Mouse (Mus musculus) erythroblast, embryonic 14.5 days (primary cell): Measurements from ENCODE around the gene Ost4. TPM values are rescaled to one million over a fixed set of nuclear protein-coding genes. Genes with fewer than 3 reads are reported as not detected.

Source experiments
- H3K27me3 ChIP-seq: 2 replicates; pipeline ENCODE4 v1.6.1; 2012; ENCODE audit warnings: inconsistent platforms; ENCODE audit not compliant: control insufficient read depth
- H3K36me3 ChIP-seq: 2 replicates; pipeline ENCODE4 v1.6.1; 2012; ENCODE audit warnings: mild to moderate bottlenecking, inconsistent platforms; ENCODE audit not compliant: control insufficient read depth
- H3K4me1 ChIP-seq: 2 replicates; pipeline ENCODE4 v1.6.1; 2012; ENCODE audit warnings: inconsistent platforms; ENCODE audit not compliant: control insufficient read depth
- H3K4me3 ChIP-seq: replicated peaks from 2 replicates; pipeline ENCODE3; 2012; ENCODE audit warnings: moderate library complexity, mild to moderate bottlenecking, inconsistent platforms
- H3K9me3 ChIP-seq: 2 replicates; pipeline ENCODE4 v1.6.1; 2012; ENCODE audit warnings: low read length, inconsistent platforms, mixed read lengths; ENCODE audit not compliant: control insufficient read depth
- GATA1 ChIP-seq: IDR thresholded peaks from 2 replicates; pipeline ENCODE4 v1.6.1; 2012; ENCODE audit warnings: low read length, inconsistent platforms, mixed read lengths
- TAL1 ChIP-seq: IDR thresholded peaks from 3 replicates; pipeline ENCODE4 v1.6.1; 2012; ENCODE audit warnings: low read length, inconsistent platforms, mixed read lengths
- polyA plus RNA-seq: library from polyadenylated mRNA; stranded (reverse); fragments of >175 nt; gene quantifications from 2 replicates; pipeline ENCODE4 v1.2.3, GENCODE M21; 2012

The Ost4 gene
- polyA plus RNA-seq, 1 experiment: 30.6 TPM

DNA sequence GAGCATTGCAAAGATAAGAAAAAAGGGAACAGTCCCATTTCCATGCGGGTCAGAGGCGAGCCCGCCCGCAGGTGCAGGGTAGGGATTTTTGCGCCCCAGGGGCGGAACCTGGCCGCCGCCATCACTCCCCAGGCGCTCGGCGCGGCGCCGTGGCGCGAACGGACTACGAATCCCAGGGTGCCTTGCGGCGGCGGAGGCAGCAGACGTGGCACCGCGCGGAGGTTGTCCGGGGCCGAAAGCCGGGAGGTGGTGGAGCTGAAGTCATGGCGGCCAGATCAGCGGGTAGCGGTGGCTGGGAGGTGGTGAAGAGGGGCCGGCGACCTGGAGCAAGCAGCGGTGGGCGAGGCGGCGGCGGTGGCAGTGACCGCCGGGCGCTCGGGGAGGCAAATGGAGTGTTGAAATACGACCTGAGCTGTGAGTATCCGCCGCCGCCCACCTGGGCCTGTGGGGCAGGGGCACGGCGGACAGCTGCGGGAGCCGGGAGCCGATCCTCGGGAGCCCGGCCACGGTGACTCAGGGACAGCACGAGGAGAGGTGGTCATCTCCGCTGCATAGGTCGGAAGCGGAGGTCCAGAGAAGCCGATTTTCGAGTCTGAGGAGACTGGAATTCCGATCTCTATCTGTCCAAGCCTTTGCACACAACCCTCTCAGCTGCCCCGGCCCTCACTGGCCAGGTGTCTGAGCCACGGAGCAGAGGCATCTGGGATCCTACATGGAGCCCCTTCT is 38.0 kb downstream of the Ost4 start:
- Histone ChIP-seq H3K4me1 (peaks cover 21% of the 10 kb centered on the region), H3K27me3 (peaks cover 4% of the 10 kb centered on the region; the same call in 1 of the 2 replicates)

DNA sequence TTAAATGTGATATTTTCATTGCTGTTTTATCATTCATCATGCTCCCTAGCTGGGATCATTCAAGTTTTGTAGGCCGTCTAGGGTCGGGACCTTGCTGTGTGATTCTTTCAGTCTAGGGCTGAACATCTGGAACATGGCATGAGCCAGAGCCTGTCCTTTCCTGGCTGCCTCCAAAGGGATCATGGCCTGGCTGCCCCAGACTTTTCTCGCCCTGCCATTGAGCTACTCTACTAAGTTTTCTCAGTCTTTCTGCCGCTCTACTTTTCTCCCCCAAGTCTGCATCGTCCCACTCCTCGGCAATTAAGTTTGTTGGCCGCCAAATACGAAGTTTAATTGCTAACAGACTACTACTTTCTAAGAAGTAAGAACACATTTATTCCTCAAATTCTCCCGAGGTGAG is 38.6 kb downstream of the Ost4 start:
- TF ChIP-seq GATA1 (no peak), TAL1 (no peak)
- peaks cover 9% of the 10 kb centered on the region; the same call in 1 of the 2 replicates for H3K27me3 ChIP-seq
- peaks cover 33% of the 10 kb centered on the region for H3K36me3 ChIP-seq
- H3K4me3 ChIP-seq: peak overlapping the region; percentile 95
- no peaks in the 10 kb centered on the region for H3K9me3 ChIP-seq
- H3K4me1 ChIP-seq: peaks cover 24% of the 10 kb centered on the region

More for the DNA sequence above, 38.0 kb downstream of the Ost4 start:
- H3K4me3 ChIP-seq: peak overlapping the region; percentile 95
- TF ChIP-seq TAL1 (no peak), GATA1 (no peak)
- H3K9me3 ChIP-seq: no peaks in the 10 kb centered on the region
- peaks cover 39% of the 10 kb centered on the region for H3K36me3 ChIP-seq

GRCm38 (mm10) chr5:30867712-30868111 is 39.9 kb downstream of the Ost4 start, which contains the start of gene Tmem214:
TSS of gene Tmem214 (plus strand) at chr5:30868012.
- peak within 1 kb of the TSS; percentile 95 for H3K4me3 ChIP-seq
- TF ChIP-seq GATA1: no peak
- TF ChIP-seq TAL1: no peak
- peaks cover 24% of the 10 kb centered on the region for H3K4me1 ChIP-seq
- H3K9me3 ChIP-seq: no peaks in the 10 kb centered on the region
- peaks cover 9% of the 10 kb centered on the region; the same call in 1 of the 2 replicates for H3K27me3 ChIP-seq
- H3K36me3 ChIP-seq: peaks cover 20% of the 10 kb centered on the region

DNA sequence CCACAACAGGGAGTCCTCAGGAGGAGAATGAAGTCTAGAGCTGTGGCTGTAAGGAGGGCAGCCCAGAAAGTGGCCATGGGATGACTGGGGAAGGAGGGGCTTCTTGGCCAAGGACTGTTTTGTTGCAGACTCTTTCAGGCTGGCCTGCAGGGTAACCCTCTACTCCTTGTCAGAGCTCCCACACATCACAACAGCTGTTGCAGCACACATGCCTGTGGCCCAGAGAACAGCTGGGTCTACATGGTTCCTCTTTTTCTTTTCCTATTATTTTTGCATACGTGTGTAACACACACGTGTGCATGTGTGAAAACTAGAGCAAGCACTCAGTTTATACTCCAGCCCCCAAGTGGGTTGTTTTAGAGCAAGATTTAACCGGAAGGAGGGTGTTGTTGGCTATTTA is 40.7 kb downstream of the Ost4 start:
- H3K27me3 ChIP-seq: peaks cover 9% of the 10 kb centered on the region; the same call in 1 of the 2 replicates
- no peak for TF ChIP-seq TAL1
- no peak for TF ChIP-seq GATA1

DNA sequence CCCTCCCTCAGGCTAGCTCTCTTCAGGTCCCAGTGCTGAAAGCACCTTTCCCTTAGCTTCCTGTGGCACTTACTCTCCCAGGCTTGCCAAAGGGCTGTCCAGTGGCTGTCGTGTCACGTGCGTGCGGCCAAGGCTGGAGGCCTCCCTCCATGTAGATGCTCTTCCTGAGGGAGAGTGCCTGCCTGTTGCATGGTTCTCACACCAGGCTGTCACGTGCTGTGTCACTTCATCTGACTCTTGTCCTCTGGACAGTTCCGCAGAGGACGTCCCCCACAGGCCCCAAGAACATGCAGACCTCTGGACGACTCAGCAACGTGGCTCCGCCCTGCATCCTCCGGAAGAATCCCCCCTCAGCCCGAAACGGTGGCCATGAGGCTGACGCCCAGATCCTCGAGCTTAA is 43.3 kb downstream of the Ost4 start:
- Histone ChIP-seq H3K9me3 (no peaks in the 10 kb centered on the region), H3K4me1 (peaks cover 13% of the 10 kb centered on the region), H3K36me3 (no peaks in the 10 kb centered on the region), H3K4me3 (no peak overlapping the region), H3K27me3 (peaks cover 9% of the 10 kb centered on the region; the same call in 1 of the 2 replicates)
- TF ChIP-seq GATA1: no peak
- no peak for TF ChIP-seq TAL1

More for the DNA sequence above, 40.7 kb downstream of the Ost4 start:
- Histone ChIP-seq H3K36me3 (peaks cover 12% of the 10 kb centered on the region), H3K4me3 (no peak overlapping the region), H3K9me3 (no peaks in the 10 kb centered on the region), H3K4me1 (peaks cover 24% of the 10 kb centered on the region)

DNA sequence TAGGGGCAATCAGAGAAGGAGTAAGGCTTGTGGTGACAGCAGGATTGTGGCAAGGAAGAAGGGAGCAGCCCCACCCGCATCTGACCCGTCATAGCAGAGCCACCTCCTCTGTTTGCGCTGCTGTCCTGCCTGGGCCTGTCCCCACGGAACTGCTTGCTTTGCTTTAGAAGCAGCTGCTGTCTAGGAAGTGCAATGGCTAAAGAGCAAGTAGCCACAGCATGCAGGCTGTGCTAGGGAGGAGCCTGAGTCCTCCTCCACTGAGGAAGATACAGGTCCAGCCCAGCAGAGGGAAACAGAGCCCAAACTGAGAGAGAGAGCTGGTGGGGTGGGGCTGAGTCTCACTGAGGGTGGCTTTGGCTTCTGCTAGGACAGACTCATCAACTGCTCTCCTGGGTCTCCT is 43.7 kb downstream of the Ost4 start:
- Histone ChIP-seq H3K27me3 (peaks cover 9% of the 10 kb centered on the region; the same call in 1 of the 2 replicates), H3K4me3 (no peak overlapping the region), H3K4me1 (peaks cover 8% of the 10 kb centered on the region), H3K36me3 (no peaks in the 10 kb centered on the region), H3K9me3 (no peaks in the 10 kb centered on the region)
- TF ChIP-seq GATA1 (no peak), TAL1 (no peak)

DNA sequence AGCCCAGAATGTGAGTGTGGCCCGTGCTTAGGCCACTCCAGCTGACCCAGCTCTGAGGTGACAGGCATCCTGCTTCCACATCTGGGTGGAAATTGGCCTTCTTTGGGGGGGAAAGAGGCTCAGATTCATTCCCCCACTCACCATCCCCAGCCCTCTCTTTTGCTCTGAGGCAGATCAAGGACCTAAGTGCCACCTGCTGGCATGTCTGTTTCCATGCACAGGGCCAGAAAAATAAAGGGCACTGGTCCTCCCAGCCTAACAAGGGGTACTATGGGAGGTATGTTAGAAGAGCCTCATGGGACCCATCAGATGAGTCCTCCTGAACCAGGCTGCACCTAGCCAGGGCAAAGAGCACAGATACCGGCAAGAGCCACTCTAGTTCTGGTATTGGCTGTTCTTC is 51.5 kb downstream of the Ost4 start:
- TF ChIP-seq GATA1 (no peak), TAL1 (no peak)
- Histone ChIP-seq H3K27me3 (no peaks in the 10 kb centered on the region), H3K36me3 (no peaks in the 10 kb centered on the region), H3K4me1 (no peaks in the 10 kb centered on the region), H3K4me3 (no peak overlapping the region), H3K9me3 (no peaks in the 10 kb centered on the region)

Other genes with a start within 250 kb of the Ost4 start
- 68.1 and 83.8 TPM in 2 replicates for gene Cenpa, start 241.0 kb downstream of the Ost4 start, polyA plus RNA-seq
- 0.01 TPM in 1 of 2 replicates, not detected in the other for gene Dpysl5, start 196.2 kb downstream of the Ost4 start, polyA plus RNA-seq
- gene Mapre3, start 93.1 kb downstream of the Ost4 start, polyA plus RNA-seq: 0.09 TPM in 1 of 2 replicates, not detected in the other
- 0.90 and 1.2 TPM in 2 replicates for gene Tmem214, start 39.8 kb downstream of the Ost4 start, polyA plus RNA-seq
- gene Agbl5, start 19.1 kb downstream of the Ost4 start, polyA plus RNA-seq: 2.4 and 2.7 TPM in 2 replicates
- 0.50 and 0.81 TPM in 2 replicates for gene Emilin1, start 5.6 kb upstream of the Ost4 start, polyA plus RNA-seq
- gene Khk, start 13.6 kb upstream of the Ost4 start, polyA plus RNA-seq: 1.8 and 2.6 TPM in 2 replicates
- gene Cgref1, start 37.8 kb upstream of the Ost4 start, polyA plus RNA-seq: not detected in 2 replicates
- 4.6 and 5.1 TPM in 2 replicates for gene Preb, start 52.6 kb upstream of the Ost4 start, polyA plus RNA-seq
- gene Tcf23, start 60.9 kb upstream of the Ost4 start, polyA plus RNA-seq: not detected in 2 replicates
- gene Atraid, start 140.5 kb upstream of the Ost4 start, polyA plus RNA-seq: 0.81 and 1.6 TPM in 2 replicates
- gene Slc5a6, start 141.1 kb upstream of the Ost4 start, polyA plus RNA-seq: 0.07 and 0.13 TPM in 2 replicates
- 14.6 and 19.9 TPM in 2 replicates for gene Cad, start 147.0 kb upstream of the Ost4 start, polyA plus RNA-seq
- not detected in 2 replicates for gene Dnajc5g, start 198.5 kb upstream of the Ost4 start, polyA plus RNA-seq
- not detected in 2 replicates for gene Slc30a3, start 200.4 kb upstream of the Ost4 start, polyA plus RNA-seq
- gene Trim54, start 208.9 kb upstream of the Ost4 start, polyA plus RNA-seq: not detected in 2 replicates
- gene Ucn, start 231.0 kb upstream of the Ost4 start, polyA plus RNA-seq: not detected in 2 replicates
- 0.14 and 0.38 TPM in 2 replicates for gene Mpv17, start 246.5 kb upstream of the Ost4 start, polyA plus RNA-seq